Mouse (Mus musculus): Measurements from ENCODE around the gene Rgma.
A peak's percentile ranks its signal among the peaks of the same experiment; 100 is the strongest.

Gene Rgma

GRCm38 (mm10) chr7:73375257-73376100 lies at the start of gene Rgma:
Gene Rgma (plus strand): TSS chr7:73375509.
- peak; percentile 86 for DNase-seq (ENCODE audit: low spot score)

- DNase-seq (ENCODE audit: low spot score), result no peak
Observed at GRCm38 (mm10) chr7:73326236-73326635, 49.1 kb upstream of the Rgma start.

DNA sequence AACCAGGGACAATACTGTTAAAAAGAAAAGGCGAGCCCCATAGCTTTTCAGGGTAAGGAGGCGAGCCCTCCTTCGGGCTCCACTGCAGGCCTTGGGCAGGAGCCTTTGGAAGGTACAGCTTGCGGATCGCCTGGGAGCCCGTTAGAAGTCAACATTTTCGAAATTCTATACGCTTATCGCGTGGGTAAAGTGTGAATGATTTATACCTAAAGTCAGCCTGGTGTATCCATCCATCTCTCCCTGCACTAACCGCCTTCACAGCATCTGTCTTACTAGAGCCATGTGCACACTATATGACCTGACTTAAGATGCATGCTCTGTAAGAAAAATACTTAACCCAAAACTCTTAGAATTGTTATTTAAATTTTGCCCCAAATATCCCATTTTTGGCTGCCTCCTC lies 48.6 kb upstream of the Rgma start:
- no peak for DNase-seq (ENCODE audit: low spot score)

DNA sequence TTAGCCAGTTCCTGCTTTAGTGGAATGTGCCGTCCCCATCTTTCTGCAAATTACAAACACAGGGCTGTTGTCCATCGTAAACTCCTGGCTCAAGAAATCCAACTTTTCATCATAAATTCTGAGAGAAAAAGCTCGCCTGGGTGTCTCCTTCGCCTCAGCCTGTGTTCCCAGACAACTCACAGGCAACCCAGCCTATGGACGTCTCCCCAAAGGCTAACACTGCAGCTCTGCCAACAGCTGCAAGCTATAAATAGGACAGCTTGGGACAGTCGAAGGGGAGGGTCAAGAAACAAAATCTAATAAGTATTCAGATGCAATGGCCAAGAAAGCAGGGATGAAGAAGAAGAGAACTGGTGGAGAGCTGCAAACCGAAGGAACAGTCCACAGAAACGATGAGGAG lies 48.1 kb upstream of the Rgma start:
- no peak for DNase-seq (ENCODE audit: low spot score)

DNA sequence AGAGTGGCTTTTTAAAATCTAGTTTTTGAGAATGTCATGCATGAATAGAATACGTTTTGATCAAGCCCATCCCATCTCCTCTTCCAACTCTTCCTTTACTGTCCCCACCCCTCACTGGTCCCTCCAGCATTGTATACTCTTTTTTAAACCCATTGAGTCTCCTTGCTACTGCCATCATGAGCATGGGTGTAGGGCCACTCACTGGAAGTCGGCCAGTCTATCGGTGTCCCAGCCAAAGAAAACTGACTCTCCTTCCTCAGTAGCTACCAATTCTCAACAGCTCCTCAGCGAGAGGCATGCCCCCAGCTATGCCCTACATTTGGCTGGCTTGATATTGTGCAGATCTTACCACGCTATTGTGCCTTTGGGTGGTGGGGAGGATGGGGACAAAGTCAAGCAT lies 47.7 kb upstream of the Rgma start:
- DNase-seq (ENCODE audit: low spot score), result no peak

DNA sequence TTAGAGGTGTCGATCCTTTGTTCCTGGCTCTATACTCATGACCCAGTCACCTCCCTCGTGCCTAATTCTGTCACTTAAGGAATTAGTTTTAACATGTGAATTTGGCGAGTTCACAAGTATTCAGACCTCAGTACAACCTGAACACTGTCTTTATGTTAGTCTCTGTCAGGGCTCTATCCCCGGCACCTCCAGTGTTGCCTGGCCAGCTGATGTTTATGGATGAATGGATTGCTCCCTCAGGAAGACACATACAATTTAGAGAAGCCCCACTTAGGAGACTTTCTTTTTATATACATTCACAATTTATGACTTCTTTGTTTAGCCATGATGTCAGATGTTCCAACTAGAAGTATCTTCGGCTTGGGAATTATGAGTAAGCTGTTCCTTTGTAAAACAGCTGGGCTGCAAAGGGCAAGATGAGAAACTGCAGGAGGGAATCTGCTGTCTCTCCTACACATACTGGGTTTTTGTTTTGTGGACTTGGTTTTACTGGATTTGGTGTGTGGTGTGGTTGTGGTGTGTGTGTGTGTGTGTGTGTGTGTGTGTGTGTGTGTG lies 46.6 kb upstream of the Rgma start:
- DNase-seq (ENCODE audit: low spot score), result no peak

- DNase-seq (ENCODE audit: low spot score), result peak; percentile 58
Observed at GRCm38 (mm10) chr7:73330754-73331153, 44.6 kb upstream of the Rgma start.

GRCm38 (mm10) chr7:73331645-73332044 lies 43.7 kb upstream of the Rgma start:
- no peak for DNase-seq (ENCODE audit: low spot score)

DNA sequence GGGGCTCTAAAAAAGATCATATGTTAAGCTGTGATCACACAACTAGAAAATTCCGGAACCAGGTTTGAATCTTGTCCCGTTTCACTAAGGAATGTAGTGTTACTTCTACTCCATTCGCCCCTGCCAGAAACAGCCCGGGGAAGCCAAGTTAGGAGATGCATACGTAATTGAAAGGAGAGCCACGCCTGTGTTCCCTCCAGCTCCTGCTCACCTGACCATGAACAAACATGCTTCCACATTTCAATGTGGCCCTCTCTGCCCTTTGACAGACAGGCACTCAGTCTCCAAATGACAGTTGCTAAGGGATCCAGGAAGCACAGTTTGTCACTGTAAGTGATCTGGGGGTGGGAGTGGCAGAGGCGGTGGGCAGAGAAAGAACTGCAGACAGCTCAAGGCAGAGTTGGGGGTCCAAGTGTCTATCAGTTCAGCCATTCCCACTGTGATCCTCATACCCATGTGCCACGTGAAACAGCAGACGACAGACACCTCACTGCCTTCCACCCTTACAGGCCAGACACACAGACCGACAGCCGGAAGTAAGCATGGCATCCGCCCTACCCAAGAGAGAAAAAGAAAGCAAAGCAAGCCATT lies 41.8 kb upstream of the Rgma start:
- no peak for DNase-seq (ENCODE audit: low spot score)

GRCm38 (mm10) chr7:73334883-73335282 lies 40.4 kb upstream of the Rgma start:
- peak; percentile 70 for DNase-seq (ENCODE audit: low spot score)

DNA sequence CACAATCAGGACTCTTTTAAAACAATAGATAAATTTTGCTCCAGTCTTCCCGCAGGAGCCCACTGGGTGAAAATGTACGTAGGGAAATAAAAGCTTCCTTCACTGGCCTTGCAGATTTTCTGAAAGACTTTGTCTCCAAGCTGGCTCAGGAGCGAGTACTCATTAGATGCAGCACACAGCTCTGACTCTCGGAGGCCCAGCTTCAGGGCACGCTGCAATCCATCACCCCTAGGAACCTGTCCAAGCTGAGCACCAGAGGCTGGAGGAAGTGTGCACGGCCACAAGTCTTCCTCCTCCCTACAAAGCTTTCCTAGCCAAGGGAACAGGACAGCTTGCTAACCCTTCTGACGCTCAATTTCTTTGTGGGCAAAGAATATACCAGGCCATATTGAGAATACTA lies 38.9 kb upstream of the Rgma start:
- DNase-seq (ENCODE audit: low spot score), result no peak

DNA sequence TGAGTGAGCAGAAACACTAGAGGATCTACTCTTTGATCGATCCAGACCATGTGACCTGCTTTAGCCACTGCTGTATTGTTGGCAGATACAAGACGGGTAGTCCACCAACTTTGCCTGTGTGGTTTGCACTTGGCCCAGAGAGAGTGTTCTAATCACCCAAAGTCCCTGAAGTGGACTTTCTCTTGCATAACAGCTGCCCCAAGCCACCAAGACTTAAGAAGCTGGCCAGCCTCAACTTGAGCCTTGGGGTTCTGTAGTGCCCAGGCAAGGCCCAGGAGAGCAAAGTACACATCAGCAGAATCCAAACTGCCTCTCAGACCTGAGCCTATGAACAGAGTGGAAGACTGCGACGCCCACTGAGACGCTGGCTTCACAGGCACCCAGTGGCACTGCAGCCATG lies 37.0 kb upstream of the Rgma start:
- no peak for DNase-seq (ENCODE audit: low spot score)

GRCm38 (mm10) chr7:73343852-73344251 lies 31.5 kb upstream of the Rgma start:
- DNase-seq (ENCODE audit: low spot score), result no peak

GRCm38 (mm10) chr7:73348585-73349124 lies 26.7 kb upstream of the Rgma start:
- no peak for DNase-seq (ENCODE audit: low spot score)

DNA sequence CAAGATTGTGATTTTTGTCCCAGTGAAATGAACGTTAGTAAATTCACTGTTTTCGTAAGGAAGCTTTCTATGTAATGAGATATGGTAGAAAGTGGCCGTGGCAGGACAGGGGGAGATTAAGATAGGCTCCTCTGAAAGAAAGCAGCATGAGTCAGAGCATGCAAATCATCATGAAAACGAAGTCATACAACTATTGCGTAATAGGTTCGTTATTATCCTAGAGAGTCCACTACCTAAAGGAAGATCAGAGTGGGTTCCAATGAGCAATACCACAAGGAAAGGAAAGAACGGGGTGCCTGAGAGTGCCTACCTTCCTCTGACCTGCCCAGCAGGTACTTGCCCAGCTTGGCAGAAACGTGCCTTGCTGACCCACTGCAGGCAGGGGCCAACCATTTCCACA lies 26.2 kb upstream of the Rgma start:
- no peak for DNase-seq (ENCODE audit: low spot score)

DNA sequence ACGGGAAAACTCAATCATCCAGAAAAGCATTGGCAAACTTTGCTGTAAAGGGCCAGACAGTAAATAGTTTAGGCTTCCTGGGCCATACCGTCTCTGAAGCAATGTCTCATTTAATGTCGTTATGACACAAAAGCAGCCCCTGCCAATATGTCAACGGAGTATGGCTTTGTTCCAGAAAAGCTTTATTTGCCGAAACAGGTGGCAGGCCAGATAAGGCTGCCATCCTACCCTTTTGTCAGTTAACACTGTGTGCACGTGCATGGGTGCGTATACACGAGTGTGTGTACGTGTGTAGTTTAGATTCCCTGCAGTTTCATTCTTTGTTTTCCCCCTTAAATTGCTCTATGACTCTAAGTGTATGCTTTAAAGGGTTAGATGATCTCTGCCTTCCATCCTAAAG lies 20.1 kb upstream of the Rgma start:
- no peak for DNase-seq (ENCODE audit: low spot score)

- DNase-seq (ENCODE audit: low spot score), result no peak
Observed at GRCm38 (mm10) chr7:73356901-73357300, 18.4 kb upstream of the Rgma start.

DNA sequence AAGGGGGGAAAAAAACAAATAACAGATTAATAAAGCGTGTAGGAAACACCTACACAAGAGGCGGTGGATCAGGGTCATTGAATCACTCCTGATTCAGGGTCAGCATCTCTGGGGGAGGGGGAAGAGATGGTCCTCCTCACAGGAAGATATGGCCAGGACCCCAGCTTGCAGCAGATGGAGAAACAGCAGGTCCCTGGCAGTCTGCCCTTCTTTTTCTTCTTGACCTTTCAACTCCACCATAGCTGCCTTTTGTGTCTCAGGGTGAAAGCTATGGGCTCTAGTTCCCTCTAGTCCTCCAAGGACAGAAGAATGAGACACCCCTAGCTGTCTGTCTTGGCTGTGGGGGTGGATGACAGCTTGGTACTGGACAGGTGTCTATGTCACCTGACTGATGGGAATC lies 17.7 kb upstream of the Rgma start:
- no peak for DNase-seq (ENCODE audit: low spot score)

GRCm38 (mm10) chr7:73365511-73365910 lies 9.8 kb upstream of the Rgma start:
- no peak for DNase-seq (ENCODE audit: low spot score)

GRCm38 (mm10) chr7:73365965-73366364 lies 9.3 kb upstream of the Rgma start:
- no peak for DNase-seq (ENCODE audit: low spot score)

- DNase-seq (ENCODE audit: low spot score), result no peak
Observed at GRCm38 (mm10) chr7:73367681-73368464, 7.4 kb upstream of the Rgma start.

DNA sequence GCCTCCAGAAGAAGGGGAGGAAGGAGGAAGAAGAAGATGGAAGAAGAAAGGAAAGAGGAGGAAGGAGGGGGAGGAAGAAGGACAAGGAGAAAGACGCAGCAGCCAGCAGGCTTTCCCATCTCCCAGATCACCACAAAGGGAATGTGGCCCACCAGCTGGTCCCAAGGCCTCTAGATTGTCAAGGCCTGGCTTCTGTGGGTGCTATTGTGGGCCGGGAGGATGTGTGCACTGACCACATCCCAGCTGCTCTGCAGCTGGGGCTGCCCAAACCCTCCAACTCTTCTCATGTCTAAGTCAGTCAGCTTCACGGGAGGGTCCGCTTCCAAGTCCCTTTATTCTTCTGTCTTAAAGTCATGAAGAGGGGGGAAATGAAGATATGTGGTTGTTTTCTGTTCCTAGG lies 5.3 kb upstream of the Rgma start:
- no peak for DNase-seq (ENCODE audit: low spot score)

Data from testis, postnatal 10 days (tissue).